Mouse (Mus musculus) olfactory bulb, adult 2 months (tissue): ENCODE results near the gene Mrpl12.

Source experiments
- CTCF ChIP-seq: fragments of 200-500 bp; IDR thresholded peaks from 2 replicates; pipeline ENCODE4 v1.5.1; 2012; ENCODE audit warnings: low read depth, mild to moderate bottlenecking, low read length, moderate library complexity; ENCODE audit not compliant: insufficient read depth
- POLR2A ChIP-seq: fragments of 200-500 bp; IDR thresholded peaks from 2 replicates; pipeline ENCODE4 v1.6.1; 2012; ENCODE audit warnings: mild to moderate bottlenecking, low read depth, low read length, moderate library complexity; ENCODE audit not compliant: insufficient read depth

DNA sequence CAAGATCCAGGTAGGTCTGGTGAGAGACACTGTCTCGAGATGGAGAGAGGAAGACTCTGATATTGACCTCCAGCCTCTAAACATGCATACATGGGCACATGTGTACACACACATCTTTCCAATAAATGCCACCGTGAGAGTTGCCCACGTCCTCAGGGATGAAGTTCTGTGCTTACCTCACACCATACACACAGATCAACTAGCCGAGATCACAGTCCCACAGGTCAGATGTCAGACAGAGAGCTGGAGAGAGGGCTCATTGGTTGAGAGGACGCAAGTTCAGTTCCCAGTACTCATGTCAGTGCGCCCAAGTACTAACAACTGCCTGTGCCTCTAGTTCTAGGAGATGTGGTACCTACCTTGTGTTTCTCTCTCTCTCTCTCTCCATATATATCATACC, 16.6 kb downstream of the Mrpl12 start:
- TF ChIP-seq CTCF: no peak
- TF ChIP-seq POLR2A: no peak
